10 mouse cellular contexts compared by ENCODE assay signal in the genomic region with DNA sequence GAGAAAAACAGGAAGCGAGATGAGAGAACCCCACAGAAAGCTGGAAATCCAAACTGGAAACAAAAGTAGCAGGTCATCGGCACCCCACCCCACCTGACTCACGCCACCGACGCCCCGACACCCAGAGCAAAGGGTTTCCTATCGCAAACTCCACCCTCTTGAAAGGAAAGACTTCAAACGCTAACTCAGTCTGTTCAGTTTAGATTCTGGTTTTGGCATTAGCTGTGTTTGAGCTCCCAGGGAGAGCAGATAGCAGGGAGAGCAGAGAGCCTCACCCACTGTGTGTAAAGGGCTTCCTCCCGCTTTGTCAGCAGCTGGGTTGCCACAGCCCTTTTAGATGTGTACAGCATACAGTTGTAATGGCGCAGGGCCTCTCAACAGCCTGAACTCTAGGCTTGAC. TPM values are rescaled to one million over a fixed set of nuclear protein-coding genes. Genes with fewer than 3 reads are reported as not detected.
DNase-seq lines count a peak whose midpoint lies in the region; ATAC-seq and TF ChIP-seq lines count a peak whose summit lies in the region.
"Had no signal": no experiment of that assay in that cellular context is flagged by ENCODE, and none has a peak within 500 bp of the region (broad histone marks: within the 10 kb centered on the region; RNA-seq: fewer than 3 reads in every experiment).

No protein-coding gene starts in this region.

- no peak overlapping the region for H3K4me2 ChIP-seq in forebrain, embryonic 12.5 days
- H3K4me2 ChIP-seq in liver, embryonic 13.5 days, result peak overlapping the region; percentile 50
- H3K4me2 ChIP-seq: limb, embryonic 12.5 days had no signal

- H3K36me3 ChIP-seq in forebrain, embryonic 10.5 days (replicated peaks), result no peaks in the 10 kb centered on the region
- H3K36me3 ChIP-seq in forebrain, embryonic 12.5 days (replicated peaks), result no peaks in the 10 kb centered on the region
- no peaks in the 10 kb centered on the region for H3K36me3 ChIP-seq in testis, adult 2 months (ENCODE audit: control insufficient read depth, insufficient read depth, low read length)
- no peaks in the 10 kb centered on the region for H3K36me3 ChIP-seq in liver, embryonic 13.5 days
- H3K36me3 ChIP-seq: limb, embryonic 12.5 days had no signal

- H3K9ac ChIP-seq in forebrain, embryonic 12.5 days, result no peak overlapping the region
- H3K9ac ChIP-seq in liver, embryonic 13.5 days, result 0 out of 2 replicates have a peak overlapping the region, but pooled peaks have one; percentile 36
- H3K9ac ChIP-seq: limb, embryonic 12.5 days had no signal

- no peaks in the 10 kb centered on the region for H3K9me3 ChIP-seq in forebrain, embryonic 10.5 days
- no peaks in the 10 kb centered on the region for H3K9me3 ChIP-seq in forebrain, embryonic 12.5 days
- no peaks in the 10 kb centered on the region for H3K9me3 ChIP-seq in liver, embryonic 13.5 days (replicated peaks)
- H3K9me3 ChIP-seq: limb, embryonic 12.5 days had no signal

- 71% methylated on average over 10 of the region's 10 CpGs for WGBS in forebrain, embryonic 10.5 days
- WGBS in forebrain, embryonic 12.5 days, result 77% methylated on average over 10 of the region's 10 CpGs
- 9% methylated on average over 10 of the region's 10 CpGs for WGBS in liver, embryonic 13.5 days (ENCODE audit: insufficient replicate concordance)

- peaks cover 37% of the 10 kb centered on the region for H3K4me1 ChIP-seq in forebrain, embryonic 10.5 days
- H3K4me1 ChIP-seq in forebrain, embryonic 12.5 days, result peaks cover 13% of the 10 kb centered on the region
- H3K4me1 ChIP-seq in testis, adult 2 months (ENCODE audit: control insufficient read depth, insufficient read depth, low read length), result peaks cover 7% of the 10 kb centered on the region; the same call in 1 of the 2 replicates
- peaks cover 65% of the 10 kb centered on the region for H3K4me1 ChIP-seq in liver, embryonic 13.5 days (replicated peaks)

- H3K27me3 ChIP-seq in forebrain, embryonic 10.5 days (ENCODE audit: poor library complexity, severe bottlenecking), result no peaks in the 10 kb centered on the region
- H3K27me3 ChIP-seq in forebrain, embryonic 12.5 days, result no peaks in the 10 kb centered on the region
- H3K27me3 ChIP-seq in testis, adult 2 months (ENCODE audit: control insufficient read depth, insufficient read depth, low read length), result no peaks in the 10 kb centered on the region
- 0 out of 2 replicates have a peak, but pooled peaks cover 2% of the 10 kb centered on the region for H3K27me3 ChIP-seq in liver, embryonic 13.5 days

- H3K27ac ChIP-seq in forebrain, embryonic 10.5 days, result peak overlapping the region; percentile 35
- no peak overlapping the region for H3K27ac ChIP-seq in forebrain, embryonic 12.5 days
- peak overlapping the region; percentile 68 for H3K27ac ChIP-seq in testis, adult 2 months (ENCODE audit: control insufficient read depth, insufficient read depth, low read depth, low read length)
- peak overlapping the region; percentile 81 for H3K27ac ChIP-seq in liver, embryonic 13.5 days
- H3K27ac ChIP-seq: limb, embryonic 12.5 days had no signal

- no peak for ATAC-seq in forebrain, embryonic 12.5 days (ENCODE audit: low FRiP score)
- ATAC-seq in liver, embryonic 13.5 days (ENCODE audit: low read depth), result peak; percentile 84

- TF ChIP-seq POLR2A in testis, adult 2 months (IDR thresholded peaks at IDR 0.05; ENCODE audit: control insufficient read depth, low read depth, low read length), result no peak

- intact Hi-C loops in left cerebral cortex, postnatal 36 days (cut with DNase I), result no loop called here

- no peak overlapping the region for H3K4me3 ChIP-seq in forebrain, embryonic 10.5 days
- H3K4me3 ChIP-seq in forebrain, embryonic 12.5 days (replicated peaks), result no peak overlapping the region
- no peak overlapping the region for H3K4me3 ChIP-seq in testis, adult 2 months (ENCODE audit: control insufficient read depth, low read depth, low read length)
- peak overlapping the region; percentile 18; the same call in 1 of the 2 replicates for H3K4me3 ChIP-seq in liver, embryonic 13.5 days (replicated peaks)
- H3K4me3 ChIP-seq: limb, embryonic 12.5 days had no signal

- TF ChIP-seq CTCF in testis, adult 2 months (IDR thresholded peaks at IDR 0.05; ENCODE audit: control insufficient read depth, insufficient read depth, insufficient replicate concordance, low read depth, low read length), result no peak

- DNase-seq in forebrain, embryonic 10.5 days (ENCODE audit: extremely low spot score, low spot score), result no peak
- no peak for DNase-seq in testis, postnatal 14 days (ENCODE audit: low spot score)
- peak; percentile 78 for DNase-seq in liver, embryonic 13.5 days
- DNase-seq in right cerebral cortex, adult 2 months (ENCODE audit: low spot score in 2 of 2), result no peak
- DNase-seq in frontal cortex, adult 2 months (ENCODE audit: extremely low spot score in 1 of 2, low spot score in 1 of 2), result no peak
- DNase-seq in left cerebral cortex, postnatal 36 days (ENCODE audit: low spot score in 2 of 2), result no peak
- DNase-seq: gastrocnemius, postnatal 25 days had no signal

RNA-seq across cellular contexts. Expression of a gene that starts 6.0 kb away (rescaled TPM):
- polyA plus RNA-seq in forebrain, embryonic 10.5 days (2016; fragmentation: Nextera tagmentation; extraction: Ambion mirVana), result 2.6 and 3.1 TPM in 2 replicates
- polyA plus RNA-seq in forebrain, embryonic 12.5 days (2016; fragmentation: Nextera tagmentation; extraction: Ambion mirVana), result 2.6 and 3.6 TPM in 2 replicates
- polyA plus RNA-seq in testis, adult 2 months (2012; rRNA removed), result 1.2 and 2.0 TPM in 2 replicates
- 1.0 and 1.1 TPM in 2 replicates for polyA plus RNA-seq in liver, embryonic 13.5 days (2015; fragmentation: Nextera tagmentation; extraction: Ambion mirVana)
- polyA plus RNA-seq in frontal cortex, adult 2 months (2012; rRNA removed), result 12.8 and 15.9 TPM in 2 replicates
- 10 to 100 TPM; 21.5 to 24.2 TPM for total RNA-seq in left cerebral cortex, postnatal 36 days (2021)
